Mouse (Mus musculus) liver (tissue): ENCODE measurements around the gene Srrm4.

Experiments
- DNase-seq: peaks from one replicate; pipeline ENCODE4 v3.0.0-alpha.2; 2020; ENCODE audit warnings: mixed read lengths

Gene Srrm4

GRCm38 (mm10) chr5:116552584-116552983 lies 39.0 kb downstream of the Srrm4 start:
- no peak for DNase-seq

- DNase-seq: peak; percentile 14
These were observed 45.9 kb downstream of the Srrm4 start for GRCm38 (mm10) chr5:116545746-116546145.

- DNase-seq: no peak
These were observed 49.3 kb downstream of the Srrm4 start for GRCm38 (mm10) chr5:116542317-116542716.

- DNase-seq: no peak
These were observed 50.5 kb downstream of the Srrm4 start for GRCm38 (mm10) chr5:116541128-116541527.

- DNase-seq: no peak
These were observed 52.3 kb downstream of the Srrm4 start for GRCm38 (mm10) chr5:116539360-116539759.

GRCm38 (mm10) chr5:116538491-116538890 lies 53.1 kb downstream of the Srrm4 start:
- DNase-seq: no peak

- DNase-seq: no peak
These were observed 65.3 kb downstream of the Srrm4 start for GRCm38 (mm10) chr5:116526324-116526723.

GRCm38 (mm10) chr5:116525308-116525707 lies 66.3 kb downstream of the Srrm4 start:
- DNase-seq: no peak

- no peak for DNase-seq
These were observed 68.1 kb downstream of the Srrm4 start for GRCm38 (mm10) chr5:116523553-116523952.

- no peak for DNase-seq
These were observed 68.5 kb downstream of the Srrm4 start for GRCm38 (mm10) chr5:116523079-116523478.

- DNase-seq: no peak
These were observed 69.3 kb downstream of the Srrm4 start for GRCm38 (mm10) chr5:116522273-116522672.

GRCm38 (mm10) chr5:116518047-116518446 lies 73.6 kb downstream of the Srrm4 start:
- peak; percentile 6 for DNase-seq

- no peak for DNase-seq
These were observed 79.5 kb downstream of the Srrm4 start for GRCm38 (mm10) chr5:116512135-116512534.

- DNase-seq: no peak
These were observed 81.4 kb downstream of the Srrm4 start for GRCm38 (mm10) chr5:116510229-116510628.

- DNase-seq: no peak
These were observed 90.3 kb downstream of the Srrm4 start for GRCm38 (mm10) chr5:116501342-116501741.

GRCm38 (mm10) chr5:116498880-116499640 lies 92.6 kb downstream of the Srrm4 start:
- no peak for DNase-seq

GRCm38 (mm10) chr5:116497866-116498265 lies 93.8 kb downstream of the Srrm4 start:
- no peak for DNase-seq

- no peak for DNase-seq
These were observed 94.4 kb downstream of the Srrm4 start for GRCm38 (mm10) chr5:116497205-116497604.

GRCm38 (mm10) chr5:116496717-116497116 lies 94.9 kb downstream of the Srrm4 start:
- DNase-seq: no peak

- no peak for DNase-seq
These were observed 96.2 kb downstream of the Srrm4 start for GRCm38 (mm10) chr5:116495466-116495865.

GRCm38 (mm10) chr5:116494377-116494776 lies 97.2 kb downstream of the Srrm4 start:
- DNase-seq: no peak

GRCm38 (mm10) chr5:116492726-116493125 lies 98.9 kb downstream of the Srrm4 start:
- DNase-seq: no peak

GRCm38 (mm10) chr5:116491794-116492420 lies 99.7 kb downstream of the Srrm4 start:
- no peak for DNase-seq

- no peak for DNase-seq
These were observed 100.8 kb downstream of the Srrm4 start for GRCm38 (mm10) chr5:116490826-116491225.
